Mouse (Mus musculus) erythroblast, embryonic 14.5 days (primary cell): Measurements from ENCODE around the gene Nat8f1.
"Not testable (repeated sequence)": the region's sequence is repeated elsewhere in the genome, so short reads cannot be mapped to it uniquely, and the experiment has no call there.

Experiments used
- GATA1 ChIP-seq: IDR thresholded peaks from 2 replicates; pipeline ENCODE4 v1.6.1; 2012; ENCODE audit warnings: low read length, inconsistent platforms, mixed read lengths
- TAL1 ChIP-seq: IDR thresholded peaks from 3 replicates; pipeline ENCODE4 v1.6.1; 2012; ENCODE audit warnings: low read length, inconsistent platforms, mixed read lengths

- TF ChIP-seq GATA1, TAL1: not testable (repeated sequence)
Measured at GRCm38 (mm10) chr6:85866995-85867394, 48.5 kb downstream of the Nat8f1 start.
